Mouse (Mus musculus): ENCODE data around the gene 9430038I01Rik. TPM values are rescaled to one million over a fixed set of nuclear protein-coding genes. Genes with fewer than 3 reads are reported as not detected.

The 9430038I01Rik gene
- polyA plus RNA-seq, 1 experiment from 2014 or later, result 17.0 TPM

DNA sequence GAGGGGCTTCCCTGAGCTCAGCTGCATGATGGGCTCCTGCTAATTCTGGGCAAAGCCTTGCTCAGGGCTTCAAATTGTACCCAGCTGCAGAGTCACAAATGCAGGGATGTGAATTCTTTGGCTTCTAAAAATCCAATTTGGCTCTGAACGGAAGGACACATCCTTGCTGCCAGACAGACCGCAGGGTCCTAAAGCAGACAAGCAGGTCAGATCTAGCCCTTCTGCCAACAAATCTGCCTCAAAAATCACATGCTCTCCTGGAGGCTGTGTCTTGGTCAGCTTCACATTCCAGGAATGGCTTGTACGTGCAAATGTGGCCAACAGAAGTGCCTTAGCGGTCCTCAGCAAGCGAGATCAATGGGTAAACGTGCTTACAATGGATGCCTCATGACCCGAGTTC lies 46.0 kb downstream of the 9430038I01Rik start:
- H3K36me3 ChIP-seq, result no peaks in the 10 kb centered on the region
- no peak overlapping the region for H3K4me2 ChIP-seq
- H3K27me3 ChIP-seq (replicated peaks), result no peaks in the 10 kb centered on the region
- no peak for ATAC-seq (ENCODE audit: low FRiP score)
- H3K4me3 ChIP-seq (replicated peaks), result no peak overlapping the region
- H3K9me3 ChIP-seq (replicated peaks), result no peaks in the 10 kb centered on the region
- no peak overlapping the region for H3K27ac ChIP-seq (replicated peaks)
- WGBS, result 78% methylated on average over 7 of the region's 7 CpGs
- no peaks in the 10 kb centered on the region for H3K4me1 ChIP-seq
- no peak overlapping the region for H3K9ac ChIP-seq (replicated peaks)

DNA sequence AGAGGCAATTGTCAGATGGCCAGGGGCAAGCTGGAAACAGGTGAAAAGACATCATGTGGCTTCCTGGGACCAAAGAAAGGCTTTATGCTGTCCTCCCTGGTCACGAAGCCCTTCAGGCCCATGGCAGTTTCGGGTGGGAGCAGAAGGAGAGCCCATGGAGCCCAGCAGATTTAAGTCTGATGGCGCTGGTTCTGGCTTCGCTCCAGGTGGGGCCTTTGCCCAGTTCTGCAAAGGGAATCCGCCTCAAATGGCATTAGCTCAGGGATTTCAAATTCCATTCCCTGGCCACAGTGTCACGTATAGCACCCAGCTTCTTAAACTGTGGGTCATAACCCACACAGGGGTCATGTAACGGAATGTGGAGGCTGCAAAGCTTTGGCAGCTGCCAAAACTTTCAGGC lies 63.7 kb downstream of the 9430038I01Rik start:
- 77% methylated on average over 7 of the region's 7 CpGs for WGBS
- no peaks in the 10 kb centered on the region for H3K4me1 ChIP-seq
- no peak overlapping the region for H3K27ac ChIP-seq (replicated peaks)
- no peak for ATAC-seq (ENCODE audit: low FRiP score)
- no peak overlapping the region for H3K9ac ChIP-seq (replicated peaks)
- no peaks in the 10 kb centered on the region for H3K9me3 ChIP-seq (replicated peaks)
- no peak overlapping the region for H3K4me2 ChIP-seq
- no peaks in the 10 kb centered on the region for H3K27me3 ChIP-seq (replicated peaks)
- no peaks in the 10 kb centered on the region for H3K36me3 ChIP-seq
- no peak overlapping the region for H3K4me3 ChIP-seq (replicated peaks)

DNA sequence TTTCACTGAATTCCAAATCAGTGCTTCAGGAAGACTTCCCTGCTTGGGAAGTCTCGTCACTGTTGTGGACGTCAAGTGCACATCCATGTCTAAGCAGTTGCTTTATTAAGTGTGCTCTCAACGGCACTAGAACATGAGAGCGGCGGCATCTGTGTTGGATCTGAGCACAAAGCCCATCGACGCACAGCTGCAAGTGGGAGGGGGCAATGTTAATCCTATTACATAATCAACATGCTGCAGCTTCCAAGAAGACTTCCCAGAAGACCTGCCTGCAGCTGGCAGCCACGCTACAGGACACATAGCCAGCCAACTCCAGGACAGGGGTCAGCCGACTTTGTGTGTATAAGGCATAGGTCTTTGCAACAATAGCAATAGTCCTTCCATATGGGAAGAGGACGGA lies 64.5 kb downstream of the 9430038I01Rik start:
- H3K4me2 ChIP-seq, result no peak overlapping the region
- ATAC-seq (ENCODE audit: low FRiP score), result no peak
- no peaks in the 10 kb centered on the region for H3K36me3 ChIP-seq
- 78% methylated on average over 10 of the region's 10 CpGs for WGBS
- H3K27ac ChIP-seq (replicated peaks), result no peak overlapping the region
- no peak overlapping the region for H3K4me3 ChIP-seq (replicated peaks)
- no peak overlapping the region for H3K9ac ChIP-seq (replicated peaks)
- H3K9me3 ChIP-seq (replicated peaks), result no peaks in the 10 kb centered on the region
- no peaks in the 10 kb centered on the region for H3K4me1 ChIP-seq
- no peaks in the 10 kb centered on the region for H3K27me3 ChIP-seq (replicated peaks)

DNA sequence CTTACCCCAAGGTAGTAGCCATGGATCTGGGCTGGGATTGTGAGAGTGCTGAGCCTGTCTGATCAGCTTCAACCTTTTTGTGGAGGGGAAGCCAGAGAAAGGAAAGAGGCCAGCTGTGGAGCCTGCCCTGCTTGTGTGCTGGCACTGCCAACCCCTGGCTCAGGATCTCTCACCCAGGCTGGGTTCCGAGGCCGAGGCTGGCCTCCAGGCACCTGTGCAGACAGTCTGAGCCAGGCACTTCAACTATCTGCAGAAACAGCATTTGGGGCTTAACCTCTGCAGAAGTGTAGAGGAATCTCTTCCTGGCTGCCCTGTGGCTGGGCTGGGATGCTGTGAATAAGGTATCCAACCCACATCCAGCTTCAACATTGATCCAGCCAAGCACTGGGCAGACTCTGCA lies 76.6 kb downstream of the 9430038I01Rik start:
- WGBS, result 81% methylated on average over 2 of the region's 2 CpGs
- H3K9me3 ChIP-seq (replicated peaks), result no peaks in the 10 kb centered on the region
- no peak for ATAC-seq (ENCODE audit: low FRiP score)

More for the DNA sequence above, 76.6 kb downstream of the 9430038I01Rik start:
- H3K27ac ChIP-seq (replicated peaks), result no peak overlapping the region
- H3K4me1 ChIP-seq, result no peaks in the 10 kb centered on the region
- H3K9ac ChIP-seq (replicated peaks), result no peak overlapping the region
- no peak overlapping the region for H3K4me2 ChIP-seq
- peaks cover 4% of the 10 kb centered on the region for H3K27me3 ChIP-seq (replicated peaks)
- H3K36me3 ChIP-seq, result no peaks in the 10 kb centered on the region
- no peak overlapping the region for H3K4me3 ChIP-seq (replicated peaks)

Other genes with a start within 250 kb of the 9430038I01Rik start
- 16.6 and 22.4 TPM in 2 replicates for gene Ebf3, start 96.3 kb downstream of the 9430038I01Rik start, polyA plus RNA-seq (2015; fragmentation: Nextera tagmentation; extraction: Ambion mirVana)
- gene Glrx3, start 26.9 kb upstream of the 9430038I01Rik start, polyA plus RNA-seq (2015; fragmentation: Nextera tagmentation; extraction: Ambion mirVana), result 280 and 281 TPM in 2 replicates